In genomic region chr5:108903134-108903923, GRCm38 (mm10) we compare ENCODE assay signal across 9 mouse cellular contexts. TPM values are rescaled to one million over a fixed set of nuclear protein-coding genes. Genes with fewer than 3 reads are reported as not detected.
DNase-seq lines count a peak whose midpoint lies in the region; ATAC-seq and TF ChIP-seq lines count a peak whose summit lies in the region.
"Not testable (repeated sequence)": the region's sequence is repeated elsewhere in the genome, so short reads cannot be mapped to it uniquely, and the experiment has no call there.
"Had no signal": no experiment of that assay in that cellular context is flagged by ENCODE, and none has a peak within 500 bp of the region (broad histone marks: within the 10 kb centered on the region; RNA-seq: fewer than 3 reads in every experiment).

No protein-coding gene starts in this region.

- not testable (repeated sequence) for TF ChIP-seq POLR2A in brain, embryonic 14.5 days (IDR thresholded peaks at IDR 0.05; ENCODE audit: borderline replicate concordance, extremely low read depth, insufficient read depth, insufficient read length, poor library complexity, severe bottlenecking)

- ATAC-seq in heart, embryonic 12.5 days (ENCODE audit: insufficient number of reproducible peaks, low FRiP score), result peak; percentile 97

- WGBS in forebrain, embryonic 10.5 days, result 3% methylated on average over 42 of the region's 65 CpGs
- WGBS in heart, embryonic 12.5 days, result 1% methylated on average over 40 of the region's 65 CpGs

- not testable (repeated sequence) for H3K9me3 ChIP-seq in forebrain, embryonic 10.5 days; heart, embryonic 12.5 days (replicated peaks)

- H3K4me2 ChIP-seq in heart, embryonic 12.5 days, result peak overlapping the region; percentile 64

- peak; percentile 1 for DNase-seq in brain, embryonic 14.5 days (ENCODE audit: low read depth)
- not testable (repeated sequence) for DNase-seq in forebrain, embryonic 10.5 days (ENCODE audit: extremely low spot score, low spot score)
- peak; percentile 4 for DNase-seq in kidney, adult 11 months
- peak; percentile 5 to 6 for DNase-seq in left cerebral cortex, postnatal 25 days (ENCODE audit: low spot score in 2 of 2)
- DNase-seq in lung, postnatal 4 days, result peak; percentile 38 to 39
- DNase-seq in ovary, postnatal 36 days (ENCODE audit: low spot score), result peak; percentile 50
- DNase-seq in urinary bladder, adult 2 months (ENCODE audit: low spot score), result peak; percentile 27

- intact Hi-C loops in left cerebral cortex, postnatal 25 days (cut with DNase I), result not testable (repeated sequence)

- TF ChIP-seq CTCF in brain, embryonic 14.5 days (IDR thresholded peaks at IDR 0.05; ENCODE audit: borderline replicate concordance, extremely low read depth, insufficient read depth, insufficient read length), result not testable (repeated sequence)

- H3K9ac ChIP-seq in heart, embryonic 12.5 days, result not testable (repeated sequence)

- H3K27ac ChIP-seq in forebrain, embryonic 10.5 days; heart, embryonic 12.5 days (ENCODE audit: poor library complexity, severe bottlenecking): not testable (repeated sequence)

- H3K4me1 ChIP-seq in forebrain, embryonic 10.5 days; heart, embryonic 12.5 days (replicated peaks): not testable (repeated sequence)

- H3K27me3 ChIP-seq in forebrain, embryonic 10.5 days (ENCODE audit: poor library complexity, severe bottlenecking); heart, embryonic 12.5 days (replicated peaks): not testable (repeated sequence)

- not testable (repeated sequence) for H3K36me3 ChIP-seq in forebrain, embryonic 10.5 days (replicated peaks); heart, embryonic 12.5 days

- H3K4me3 ChIP-seq in forebrain, embryonic 10.5 days, result peak overlapping the region; percentile 39
- H3K4me3 ChIP-seq in heart, embryonic 12.5 days, result peak overlapping the region; percentile 35

RNA-seq across cellular contexts. Expression of gene Vmn2r9, which starts 50.9 kb away (rescaled TPM):
- polyA plus RNA-seq in brain, embryonic 14.5 days (2012; rRNA removed), result not detected in 2 replicates
- not detected in 2 replicates for polyA plus RNA-seq in forebrain, embryonic 10.5 days (2016; fragmentation: Nextera tagmentation; extraction: Ambion mirVana)
- polyA plus RNA-seq in heart, embryonic 12.5 days (2016; fragmentation: Nextera tagmentation; extraction: Ambion mirVana), result not detected in 2 replicates
- not detected for total RNA-seq in left cerebral cortex, postnatal 25 days (2021)
- polyA plus RNA-seq in urinary bladder, adult 2 months (2012; rRNA removed), result not detected in 2 replicates
- polyA plus RNA-seq: erythroblast, embryonic 14.5 days had no signal
